Mouse (Mus musculus) adrenal gland, postnatal 25 days (tissue): ENCODE results near the gene Sulf2. TPM values are rescaled to one million over a fixed set of nuclear protein-coding genes. Genes with fewer than 3 reads are reported as not detected.

Source experiments
- DNase-seq: peaks from one replicate; pipeline ENCODE4 v3.0.0; 2021; ENCODE audit warnings: mixed read lengths
- total RNA-seq: library from RNA; stranded (reverse); gene quantifications from 2 replicates; pipeline ENCODE4 v1.2.3, GENCODE M21; 2021

Gene Sulf2
- total RNA-seq, 1 experiment from 2014 or later = 55.9 TPM

GRCm38 (mm10) chr2:166149482-166149881, 6.0 kb downstream of the Sulf2 start:
- DNase-seq = no peak

GRCm38 (mm10) chr2:166148672-166149332, 6.7 kb downstream of the Sulf2 start:
- no peak for DNase-seq

- DNase-seq = no peak
Measured at GRCm38 (mm10) chr2:166147930-166148651, 7.4 kb downstream of the Sulf2 start.

GRCm38 (mm10) chr2:166146446-166146845, 9.0 kb downstream of the Sulf2 start:
- no peak for DNase-seq

GRCm38 (mm10) chr2:166145031-166145430, 10.4 kb downstream of the Sulf2 start:
- DNase-seq = no peak

- no peak for DNase-seq
Measured at GRCm38 (mm10) chr2:166143871-166144270, 11.6 kb downstream of the Sulf2 start.

- DNase-seq = no peak
Measured at GRCm38 (mm10) chr2:166142561-166143112, 12.8 kb downstream of the Sulf2 start.

- DNase-seq = no peak
Measured at GRCm38 (mm10) chr2:166141910-166142309, 13.6 kb downstream of the Sulf2 start.

- DNase-seq = no peak
Measured at GRCm38 (mm10) chr2:166141039-166141438, 14.4 kb downstream of the Sulf2 start.

GRCm38 (mm10) chr2:166140427-166140826, 15.0 kb downstream of the Sulf2 start:
- peak; percentile 89 for DNase-seq

GRCm38 (mm10) chr2:166138308-166138707, 17.2 kb downstream of the Sulf2 start:
- DNase-seq = no peak

GRCm38 (mm10) chr2:166137467-166137866, 18.0 kb downstream of the Sulf2 start:
- DNase-seq = no peak

GRCm38 (mm10) chr2:166135711-166136485, 19.6 kb downstream of the Sulf2 start:
- no peak for DNase-seq

GRCm38 (mm10) chr2:166128756-166129155, 26.7 kb downstream of the Sulf2 start:
- no peak for DNase-seq

GRCm38 (mm10) chr2:166128032-166128431, 27.4 kb downstream of the Sulf2 start:
- no peak for DNase-seq

GRCm38 (mm10) chr2:166126343-166126742, 29.1 kb downstream of the Sulf2 start:
- DNase-seq = no peak

GRCm38 (mm10) chr2:166125492-166126252, 29.8 kb downstream of the Sulf2 start:
- DNase-seq = no peak

- no peak for DNase-seq
Measured at GRCm38 (mm10) chr2:166125033-166125432, 30.4 kb downstream of the Sulf2 start.

- peak; percentile 54 for DNase-seq
Measured at GRCm38 (mm10) chr2:166122781-166123180, 32.7 kb downstream of the Sulf2 start.

GRCm38 (mm10) chr2:166121681-166122355, 33.6 kb downstream of the Sulf2 start:
- no peak for DNase-seq

GRCm38 (mm10) chr2:166119992-166120391, 35.5 kb downstream of the Sulf2 start:
- no peak for DNase-seq
